Mouse (Mus musculus) G1E (cell line): ENCODE results near the gene Slc9a3r2.

Experiments
- CTCF ChIP-seq: IDR thresholded peaks from 2 replicates; pipeline ENCODE4 v1.5.1; 2012; ENCODE audit warnings: low read depth, low read length, inconsistent platforms, mixed read lengths
- GATA1 ChIP-seq: IDR thresholded peaks from 2 replicates; pipeline ENCODE4 v1.6.1; 2012; ENCODE audit warnings: borderline replicate concordance, low read length, inconsistent platforms, mixed read lengths
- POLR2AphosphoS5 ChIP-seq: IDR thresholded peaks from 2 replicates; pipeline ENCODE4 v1.6.1; 2012; ENCODE audit warnings: low read depth, low read length, inconsistent platforms; ENCODE audit not compliant: insufficient replicate concordance
- TAL1 ChIP-seq: conservative IDR thresholded peaks from 2 replicates; pipeline ENCODE4 v1.6.1; 2012; ENCODE audit warnings: low read depth, low read length, inconsistent platforms, mixed read lengths

DNA sequence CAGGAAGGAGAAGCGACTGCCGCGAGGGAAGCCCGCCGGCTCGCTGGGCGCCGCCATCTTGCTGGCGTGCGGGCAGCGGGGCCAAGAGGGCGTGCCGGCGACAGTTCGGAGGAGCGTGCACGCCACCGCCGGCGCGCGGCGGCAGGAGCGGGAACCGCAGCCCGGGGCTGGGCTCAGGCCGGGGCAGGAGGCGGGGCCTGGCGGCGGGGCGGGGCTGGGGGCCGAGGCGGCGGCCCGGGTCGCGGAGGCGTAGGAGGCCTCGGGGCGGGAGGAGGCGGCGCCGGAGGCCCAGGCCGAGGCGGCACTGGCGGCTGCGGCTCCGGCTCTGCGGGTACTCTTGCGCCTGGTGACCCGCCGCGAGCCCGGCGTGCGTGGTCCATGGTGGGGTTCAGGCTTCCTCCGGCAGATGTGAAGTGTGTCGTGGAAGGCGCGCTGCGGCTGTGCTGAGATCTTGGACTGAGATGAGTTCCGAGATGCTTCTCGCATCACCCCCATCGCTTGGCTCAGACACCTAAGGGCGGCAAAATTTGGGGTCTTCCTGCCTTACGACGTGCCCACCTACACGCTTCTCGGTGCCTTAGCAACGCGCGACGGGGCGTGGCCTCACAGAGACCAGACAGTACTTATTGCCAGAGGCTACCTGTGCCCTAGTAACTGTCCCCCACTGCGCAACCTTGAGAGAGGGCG, 46.0 kb upstream of the Slc9a3r2 start, which contains the start of the genes Gfer and Noxo1:
- TF ChIP-seq CTCF (no peak), POLR2AphosphoS5 (no peak), GATA1 (no peak), TAL1 (no peak)
